Mouse (Mus musculus) cortical plate, adult 2 months (tissue): Measurements from ENCODE around the gene Cpd. TPM values are rescaled to one million over a fixed set of nuclear protein-coding genes. Genes with fewer than 3 reads are reported as not detected.

Experiments
- H3K27ac ChIP-seq: fragments of 200-500 bp; 2 replicates; pipeline ENCODE4 v1.5.1; 2012; ENCODE audit warnings: low read length, control low read depth, inconsistent platforms; ENCODE audit not compliant: insufficient read depth
- H3K4me1 ChIP-seq: fragments of 200-500 bp; 2 replicates; pipeline ENCODE4 v1.6.1; 2011; ENCODE audit warnings: low read length; ENCODE audit not compliant: control insufficient read depth, insufficient read depth
- H3K4me3 ChIP-seq: fragments of 200-500 bp; 2 replicates; pipeline ENCODE4 v1.5.1; 2011; ENCODE audit warnings: mild to moderate bottlenecking, low read length, control low read depth; ENCODE audit not compliant: insufficient read depth
- CTCF ChIP-seq: fragments of 200-500 bp; IDR thresholded peaks from 2 replicates; pipeline ENCODE4 v1.5.1; 2011; ENCODE audit warnings: mild to moderate bottlenecking, control low read depth, low read length; ENCODE audit not compliant: insufficient read depth; ENCODE audit errors: extremely low read depth
- POLR2A ChIP-seq: fragments of 200-500 bp; IDR thresholded peaks from 2 replicates; pipeline ENCODE4 v1.6.1; 2011; ENCODE audit warnings: mild to moderate bottlenecking, low read length, control low read depth; ENCODE audit not compliant: insufficient read depth; ENCODE audit errors: extremely low read depth
- polyA plus RNA-seq: library from polyadenylated mRNA; depleted of rRNA; stranded (reverse); fragments of >200 nt; gene quantifications from 2 replicates; pipeline ENCODE4 v1.2.3, GENCODE M21; 2012; rRNA removed

Cpd gene
- polyA plus RNA-seq, 1 experiment, result 30.5 TPM

DNA sequence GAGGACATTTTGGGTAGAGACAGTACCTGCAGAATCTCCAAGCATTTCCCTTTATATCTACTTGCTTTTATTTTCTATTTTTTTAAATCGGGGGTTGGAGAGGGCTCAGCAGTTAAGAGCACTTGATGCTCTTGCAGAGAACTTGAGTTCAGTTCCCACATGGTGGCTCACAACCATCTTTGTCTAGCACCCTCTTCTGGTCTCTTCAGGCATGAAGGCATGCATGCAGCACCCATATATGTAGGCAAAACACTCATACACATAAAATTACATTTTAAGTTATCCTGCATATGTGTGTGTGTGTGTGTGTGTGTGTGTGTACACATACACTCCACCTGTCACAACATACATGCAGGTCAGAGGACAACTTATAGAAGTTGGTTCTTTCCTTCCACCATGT lies 100.9 kb downstream of the Cpd start:
- H3K4me1 ChIP-seq, result no peaks in the 10 kb centered on the region
- H3K4me3 ChIP-seq, result no peak overlapping the region
- TF ChIP-seq CTCF (no peak), POLR2A (no peak)
- no peak overlapping the region for H3K27ac ChIP-seq

DNA sequence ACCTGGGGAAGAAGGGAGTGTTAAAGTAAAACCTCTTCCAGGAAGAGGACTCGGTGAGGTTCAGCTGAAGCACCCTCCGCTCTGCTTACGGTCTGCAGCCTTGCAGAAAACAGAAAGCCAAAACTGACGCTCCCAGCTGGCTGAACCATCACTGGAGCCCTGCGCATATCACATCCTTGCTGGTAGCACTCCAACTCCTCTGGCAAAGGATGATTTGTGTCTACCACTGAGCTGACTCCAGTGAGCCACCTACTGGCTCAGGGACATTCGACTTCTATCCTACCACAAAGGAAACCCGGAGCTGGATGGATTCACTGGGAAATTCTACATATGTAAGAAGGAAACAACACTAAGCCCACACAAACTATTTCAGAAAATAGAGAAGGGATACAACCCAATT lies 102.3 kb downstream of the Cpd start:
- Histone ChIP-seq H3K27ac (no peak overlapping the region), H3K4me1 (no peaks in the 10 kb centered on the region), H3K4me3 (no peak overlapping the region)
- TF ChIP-seq CTCF (peak; percentile 67), POLR2A (no peak)

DNA sequence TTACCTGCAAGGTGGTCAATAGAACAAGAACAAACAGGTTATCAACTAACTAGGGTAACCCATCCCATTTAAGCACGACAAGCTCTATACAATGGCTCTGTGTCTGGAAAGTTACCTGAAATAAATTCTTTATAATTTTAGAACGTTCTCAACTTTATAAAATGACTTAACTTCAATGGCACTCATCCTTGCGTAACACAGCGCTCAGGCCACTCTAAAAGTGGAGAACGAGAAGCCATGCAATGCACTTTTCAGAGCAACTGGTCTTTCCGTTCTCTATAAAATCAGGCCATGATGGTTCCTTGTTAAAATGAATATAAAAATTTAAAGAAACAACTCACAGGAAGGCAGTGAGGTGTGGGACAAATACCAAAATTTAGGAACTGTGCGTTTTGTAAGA lies 104.3 kb downstream of the Cpd start:
- TF ChIP-seq POLR2A, result no peak
- TF ChIP-seq CTCF, result no peak
- no peak overlapping the region for H3K27ac ChIP-seq
- H3K4me1 ChIP-seq, result no peaks in the 10 kb centered on the region
- no peak overlapping the region for H3K4me3 ChIP-seq

DNA sequence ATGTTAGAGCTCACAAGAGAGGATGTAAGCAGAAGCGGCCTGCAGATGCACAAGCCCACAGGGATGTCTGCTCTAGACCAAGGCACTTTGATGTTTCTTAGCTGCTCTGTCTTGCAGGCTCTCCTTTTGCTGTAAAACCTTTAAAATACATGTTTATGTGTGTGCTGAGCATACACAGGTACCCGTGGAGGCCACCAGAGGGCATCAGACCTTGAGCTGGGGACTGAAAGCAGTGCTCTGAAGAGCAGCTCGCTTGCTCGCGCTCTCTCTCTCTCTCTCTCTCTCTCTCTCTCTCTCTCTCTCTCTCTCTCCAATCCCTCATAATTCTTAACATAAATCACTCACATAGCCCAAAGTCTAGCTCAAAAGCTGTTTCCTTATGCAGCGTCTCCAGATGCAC lies 107.7 kb downstream of the Cpd start:
- no peak for TF ChIP-seq POLR2A
- TF ChIP-seq CTCF, result peak; percentile 36
- no peaks in the 10 kb centered on the region for H3K4me1 ChIP-seq
- H3K27ac ChIP-seq, result no peak overlapping the region
- no peak overlapping the region for H3K4me3 ChIP-seq

DNA sequence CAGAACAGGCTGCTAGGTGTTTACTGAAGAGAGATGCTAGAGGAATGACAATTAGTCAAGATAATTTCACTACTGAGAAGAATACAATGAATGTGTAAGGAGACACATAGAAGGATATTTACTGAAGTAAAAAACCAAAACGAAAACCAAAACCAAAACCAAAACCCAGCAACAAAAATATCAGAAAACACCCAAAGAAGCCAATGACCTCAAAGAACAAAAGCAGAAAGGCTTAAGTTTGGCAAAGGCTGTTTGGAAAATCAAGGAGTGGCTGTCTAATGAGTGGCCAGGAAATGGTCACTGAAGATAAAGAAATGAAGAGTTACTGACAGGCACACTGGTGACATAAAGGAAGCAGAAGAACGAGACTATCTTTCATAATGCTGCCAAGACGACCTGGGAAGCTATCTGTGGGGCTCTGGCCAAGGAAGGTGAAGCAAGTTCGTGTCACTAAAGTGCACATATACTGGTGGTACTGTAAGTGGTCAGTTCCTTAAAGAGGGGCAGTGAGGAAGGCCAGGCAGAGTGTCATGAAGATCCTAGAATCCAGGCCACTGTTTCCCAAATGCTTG lies 111.0 kb downstream of the Cpd start:
- Histone ChIP-seq H3K4me1 (no peaks in the 10 kb centered on the region), H3K27ac (no peak overlapping the region; the same call in 1 of the 2 replicates), H3K4me3 (no peak overlapping the region)
- TF ChIP-seq POLR2A, result no peak

DNA sequence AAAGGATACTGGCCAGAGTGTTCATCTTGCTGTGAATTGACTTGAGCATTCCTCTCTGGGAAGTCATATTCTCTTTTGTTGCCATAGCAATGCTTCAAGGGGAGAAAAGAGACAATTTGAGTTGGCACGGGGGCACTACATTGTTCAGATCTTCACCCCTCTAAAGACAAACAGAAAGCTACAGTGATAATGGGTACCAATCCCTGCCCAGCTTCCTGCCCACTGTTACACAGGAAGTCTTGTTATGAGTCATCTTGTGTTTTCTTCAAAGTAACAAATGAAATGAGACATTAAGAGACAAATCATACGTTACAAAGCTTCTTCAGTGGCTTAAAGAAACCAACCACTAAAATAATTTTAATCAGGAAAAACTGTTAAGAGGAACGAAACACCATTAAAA lies 112.3 kb downstream of the Cpd start:
- TF ChIP-seq CTCF (no peak), POLR2A (no peak)
- Histone ChIP-seq H3K4me1 (no peaks in the 10 kb centered on the region), H3K4me3 (no peak overlapping the region), H3K27ac (no peak overlapping the region)

DNA sequence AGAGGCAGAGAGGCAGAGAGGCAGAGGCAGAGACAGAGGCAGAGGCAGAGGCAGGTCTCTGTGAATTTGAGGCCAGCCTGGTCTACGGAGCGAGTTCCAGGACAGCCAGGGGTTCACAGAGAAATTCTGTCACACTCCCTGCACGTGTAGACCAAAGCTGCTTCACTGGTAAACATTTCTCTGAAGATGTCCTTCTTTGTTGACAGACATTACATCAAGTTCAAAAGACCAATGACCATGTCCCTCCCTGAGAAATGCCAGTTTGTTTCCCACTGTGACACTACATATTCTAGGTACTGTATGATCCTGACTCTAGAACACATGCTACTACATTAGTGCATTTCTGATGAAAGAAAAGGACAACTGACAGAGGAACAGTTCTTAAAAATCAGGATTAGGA lies 116.2 kb downstream of the Cpd start:
- Histone ChIP-seq H3K4me1 (no peaks in the 10 kb centered on the region), H3K4me3 (no peak overlapping the region), H3K27ac (no peak overlapping the region)
- TF ChIP-seq POLR2A (no peak), CTCF (no peak)

Other genes with a start within 250 kb of the Cpd start
- gene Abr, start 224.7 kb downstream of the Cpd start, polyA plus RNA-seq, result 266 and 292 TPM in 2 replicates
- gene Bhlha9, start 174.5 kb downstream of the Cpd start, polyA plus RNA-seq, result 3.5 and 4.5 TPM in 2 replicates
- gene Trarg1, start 167.2 kb downstream of the Cpd start, polyA plus RNA-seq, result 0.32 and 0.40 TPM in 2 replicates
- gene Gosr1, start 83.4 kb downstream of the Cpd start, polyA plus RNA-seq, result 27.3 and 28.0 TPM in 2 replicates
- not detected in 2 replicates for gene Tmigd1, start 55.1 kb upstream of the Cpd start, polyA plus RNA-seq
- 37.7 and 38.1 TPM in 2 replicates for gene Blmh, start 77.8 kb upstream of the Cpd start, polyA plus RNA-seq
- 0.04 TPM in 1 of 2 replicates, not detected in the other for gene Slc6a4, start 151.6 kb upstream of the Cpd start, polyA plus RNA-seq
- gene Nsrp1, start 231.4 kb upstream of the Cpd start, polyA plus RNA-seq, result 8.4 and 10.1 TPM in 2 replicates